Mouse (Mus musculus) embryonic fibroblast, embryonic 13.5 days (primary cell): ENCODE measurements around the gene Gtf3c6. TPM values are rescaled to one million over a fixed set of nuclear protein-coding genes. Genes with fewer than 3 reads are reported as not detected.
A peak's percentile ranks its signal among the peaks of the same experiment; 100 is the strongest.

ENCODE experiments used
- H3K27ac ChIP-seq: 2 replicates; pipeline ENCODE4 v1.5.1; 2012; ENCODE audit warnings: low read length, control low read depth, inconsistent platforms; ENCODE audit not compliant: insufficient read depth
- H3K4me1 ChIP-seq: 2 replicates; pipeline ENCODE4 v1.6.1; 2011; ENCODE audit warnings: low read length; ENCODE audit not compliant: control insufficient read depth, insufficient read depth
- H3K4me3 ChIP-seq: 2 replicates; pipeline ENCODE4 v1.5.1; 2011; ENCODE audit warnings: mild to moderate bottlenecking, control low read depth, low read length; ENCODE audit not compliant: insufficient read depth
- CTCF ChIP-seq: IDR thresholded peaks from 2 replicates; pipeline ENCODE4 v1.5.1; 2011; ENCODE audit warnings: mild to moderate bottlenecking, control low read depth, low read length, moderate library complexity, borderline replicate concordance; ENCODE audit not compliant: insufficient read depth
- POLR2A ChIP-seq: IDR thresholded peaks from 2 replicates; pipeline ENCODE4 v1.6.1; 2011; ENCODE audit warnings: low read depth, mild to moderate bottlenecking, control low read depth, low read length, moderate library complexity
- polyA plus RNA-seq: library from polyadenylated mRNA; stranded (reverse); fragments of >200 nt; gene quantifications from 2 replicates; pipeline ENCODE4 v1.2.4, GENCODE M21; 2011; ENCODE audit warnings: low read depth; ENCODE audit not compliant: missing spikeins, insufficient read length

The Gtf3c6 gene
- polyA plus RNA-seq, 1 experiment = 55.6 TPM

- no peak for TF ChIP-seq CTCF
- TF ChIP-seq POLR2A = no peak
- no peak overlapping the region for H3K27ac ChIP-seq
- no peaks in the 10 kb centered on the region for H3K4me1 ChIP-seq
These were observed 1.6 kb upstream of the Gtf3c6 start for GRCm38 (mm10) chr10:40259542-40259941.

GRCm38 (mm10) chr10:40258976-40259375, 1.1 kb upstream of the Gtf3c6 start:
- Histone ChIP-seq H3K4me3 (no peak overlapping the region), H3K27ac (0 out of 2 replicates have a peak overlapping the region, but pooled peaks have one; percentile 29), H3K4me1 (no peaks in the 10 kb centered on the region)
- no peak for TF ChIP-seq CTCF

More at GRCm38 (mm10) chr10:40259542-40259941, 1.6 kb upstream of the Gtf3c6 start:
- no peak overlapping the region for H3K4me3 ChIP-seq

GRCm38 (mm10) chr10:40258401-40258966, 576 bp upstream of the Gtf3c6 start:
- Histone ChIP-seq H3K4me3 (no peak overlapping the region), H3K4me1 (no peaks in the 10 kb centered on the region), H3K27ac (0 out of 2 replicates have a peak overlapping the region, but pooled peaks have one; percentile 4)
- TF ChIP-seq POLR2A (peak; percentile 99), CTCF (no peak)

- peak overlapping the region; percentile 74 for H3K4me3 ChIP-seq
- H3K27ac ChIP-seq = 0 out of 2 replicates have a peak overlapping the region, but pooled peaks have one; percentile 38
- TF ChIP-seq CTCF (no peak), POLR2A (peak; percentile 89)
- no peaks in the 10 kb centered on the region for H3K4me1 ChIP-seq
These were observed 1.2 kb downstream of the Gtf3c6 start for GRCm38 (mm10) chr10:40256716-40257115.

- H3K4me1 ChIP-seq = no peaks in the 10 kb centered on the region
- no peak overlapping the region for H3K27ac ChIP-seq
- no peak overlapping the region for H3K4me3 ChIP-seq
- TF ChIP-seq POLR2A (no peak), CTCF (no peak)
These were observed 6.9 kb downstream of the Gtf3c6 start for GRCm38 (mm10) chr10:40250969-40251368.

- Histone ChIP-seq H3K27ac (no peak overlapping the region), H3K4me3 (no peak overlapping the region), H3K4me1 (no peaks in the 10 kb centered on the region)
- TF ChIP-seq CTCF (no peak), POLR2A (no peak)
These were observed 8.3 kb downstream of the Gtf3c6 start for GRCm38 (mm10) chr10:40249625-40250024.

- Histone ChIP-seq H3K4me1 (no peaks in the 10 kb centered on the region), H3K27ac (no peak overlapping the region), H3K4me3 (peak overlapping the region; percentile 83)
- TF ChIP-seq CTCF (no peak), POLR2A (peak; percentile 7; the same call in 1 of the 2 replicates)
These were observed 10.7 kb downstream of the Gtf3c6 start for GRCm38 (mm10) chr10:40247166-40247716.

GRCm38 (mm10) chr10:40246374-40247165, 11.3 kb downstream of the Gtf3c6 start, which contains the start of gene Rpf2:
TSS of gene Rpf2 (minus strand) at chr10:40247036.
- H3K4me1 ChIP-seq = no peaks in the 10 kb centered on the region
- peak within 1 kb of the TSS; percentile 83 for H3K4me3 ChIP-seq
- TF ChIP-seq POLR2A (peak; percentile 80), CTCF (no peak)
- H3K27ac ChIP-seq = no peak within 1 kb of the TSS

- TF ChIP-seq POLR2A (no peak), CTCF (no peak)
These were observed 20.1 kb downstream of the Gtf3c6 start for GRCm38 (mm10) chr10:40237826-40238225.

GRCm38 (mm10) chr10:40233241-40233640, 24.7 kb downstream of the Gtf3c6 start:
- no peak for TF ChIP-seq CTCF
- TF ChIP-seq POLR2A = no peak
- Histone ChIP-seq H3K4me3 (no peak overlapping the region), H3K27ac (no peak overlapping the region), H3K4me1 (no peaks in the 10 kb centered on the region)

More at GRCm38 (mm10) chr10:40237826-40238225, 20.1 kb downstream of the Gtf3c6 start:
- Histone ChIP-seq H3K27ac (no peak overlapping the region), H3K4me1 (no peaks in the 10 kb centered on the region), H3K4me3 (no peak overlapping the region)
